Mouse (Mus musculus): ENCODE results near the gene Slc25a12. TPM values are rescaled to one million over a fixed set of nuclear protein-coding genes. Genes with fewer than 3 reads are reported as not detected.

Slc25a12 gene
- polyA plus RNA-seq, 1 experiment from 2014 or later, result 28.3 TPM

- H3K27me3 ChIP-seq (replicated peaks; ENCODE audit: control insufficient read depth, insufficient read depth, low read length), result no peaks in the 10 kb centered on the region
- ATAC-seq, result no peak
- H3K4me3 ChIP-seq (ENCODE audit: low read length), result no peak overlapping the region
- H3K4me2 ChIP-seq (ENCODE audit: low read depth, low read length), result no peak overlapping the region
- WGBS, result 78% methylated on average over 1 of the region's 1 CpGs
- H3K27ac ChIP-seq (ENCODE audit: low read length), result no peak overlapping the region
- no peaks in the 10 kb centered on the region for H3K4me1 ChIP-seq (ENCODE audit: control insufficient read depth, insufficient read depth, low read length)
- H3K36me3 ChIP-seq (ENCODE audit: control insufficient read depth, insufficient read depth, low read length), result no peaks in the 10 kb centered on the region
- no peaks in the 10 kb centered on the region for H3K9me3 ChIP-seq (ENCODE audit: control insufficient read depth, low read length)
- H3K9ac ChIP-seq (ENCODE audit: low read depth, low read length), result no peak overlapping the region
Measured at GRCm38 (mm10) chr2:71297501-71297900, 70.0 kb downstream of the Slc25a12 start.

GRCm38 (mm10) chr2:71295844-71296243, 71.7 kb downstream of the Slc25a12 start:
- Histone ChIP-seq H3K4me3 (ENCODE audit: low read length) (no peak overlapping the region), H3K9me3 (ENCODE audit: control insufficient read depth, low read length) (no peaks in the 10 kb centered on the region), H3K27ac (ENCODE audit: low read length) (no peak overlapping the region), H3K4me2 (ENCODE audit: low read depth, low read length) (no peak overlapping the region), H3K27me3 (replicated peaks; ENCODE audit: control insufficient read depth, insufficient read depth, low read length) (no peaks in the 10 kb centered on the region), H3K36me3 (ENCODE audit: control insufficient read depth, insufficient read depth, low read length) (no peaks in the 10 kb centered on the region), H3K4me1 (ENCODE audit: control insufficient read depth, insufficient read depth, low read length) (no peaks in the 10 kb centered on the region), H3K9ac (ENCODE audit: low read depth, low read length) (no peak overlapping the region)
- ATAC-seq, result no peak
- WGBS, result 84% methylated on average over 12 of the region's 12 CpGs

GRCm38 (mm10) chr2:71294489-71294888, 73.1 kb downstream of the Slc25a12 start:
- Histone ChIP-seq H3K36me3 (ENCODE audit: control insufficient read depth, insufficient read depth, low read length) (no peaks in the 10 kb centered on the region), H3K27me3 (replicated peaks; ENCODE audit: control insufficient read depth, insufficient read depth, low read length) (no peaks in the 10 kb centered on the region), H3K4me1 (ENCODE audit: control insufficient read depth, insufficient read depth, low read length) (no peaks in the 10 kb centered on the region), H3K9ac (ENCODE audit: low read depth, low read length) (no peak overlapping the region), H3K9me3 (ENCODE audit: control insufficient read depth, low read length) (no peaks in the 10 kb centered on the region), H3K4me3 (ENCODE audit: low read length) (no peak overlapping the region), H3K27ac (ENCODE audit: low read length) (no peak overlapping the region), H3K4me2 (ENCODE audit: low read depth, low read length) (no peak overlapping the region)
- no peak for ATAC-seq
- WGBS, result 22% methylated on average over 7 of the region's 7 CpGs

- WGBS, result 69% methylated on average over 3 of the region's 3 CpGs
Measured at GRCm38 (mm10) chr2:71293983-71294382, 73.6 kb downstream of the Slc25a12 start.

GRCm38 (mm10) chr2:71291566-71291965, 76.0 kb downstream of the Slc25a12 start:
- no peaks in the 10 kb centered on the region for H3K27me3 ChIP-seq (replicated peaks; ENCODE audit: control insufficient read depth, insufficient read depth, low read length)
- no peak overlapping the region for H3K9ac ChIP-seq (ENCODE audit: low read depth, low read length)
- H3K9me3 ChIP-seq (ENCODE audit: control insufficient read depth, low read length), result no peaks in the 10 kb centered on the region
- WGBS, result 50% methylated on average over 5 of the region's 5 CpGs
- H3K4me3 ChIP-seq (ENCODE audit: low read length), result no peak overlapping the region
- ATAC-seq, result no peak
- no peak overlapping the region for H3K27ac ChIP-seq (ENCODE audit: low read length)
- no peaks in the 10 kb centered on the region for H3K36me3 ChIP-seq (ENCODE audit: control insufficient read depth, insufficient read depth, low read length)
- no peaks in the 10 kb centered on the region for H3K4me1 ChIP-seq (ENCODE audit: control insufficient read depth, insufficient read depth, low read length)
- no peak overlapping the region for H3K4me2 ChIP-seq (ENCODE audit: low read depth, low read length)

More at GRCm38 (mm10) chr2:71293983-71294382, 73.6 kb downstream of the Slc25a12 start:
- Histone ChIP-seq H3K4me1 (ENCODE audit: control insufficient read depth, insufficient read depth, low read length) (no peaks in the 10 kb centered on the region), H3K9ac (ENCODE audit: low read depth, low read length) (no peak overlapping the region), H3K4me2 (ENCODE audit: low read depth, low read length) (no peak overlapping the region), H3K27ac (ENCODE audit: low read length) (no peak overlapping the region), H3K4me3 (ENCODE audit: low read length) (no peak overlapping the region), H3K36me3 (ENCODE audit: control insufficient read depth, insufficient read depth, low read length) (no peaks in the 10 kb centered on the region), H3K27me3 (replicated peaks; ENCODE audit: control insufficient read depth, insufficient read depth, low read length) (no peaks in the 10 kb centered on the region), H3K9me3 (ENCODE audit: control insufficient read depth, low read length) (no peaks in the 10 kb centered on the region)
- ATAC-seq, result no peak

- no peaks in the 10 kb centered on the region for H3K36me3 ChIP-seq (ENCODE audit: control insufficient read depth, insufficient read depth, low read length)
- H3K4me3 ChIP-seq (ENCODE audit: low read length), result no peak overlapping the region
- H3K9ac ChIP-seq (ENCODE audit: low read depth, low read length), result peak overlapping the region; percentile 19; the same call in 1 of the 2 replicates
- no peaks in the 10 kb centered on the region for H3K9me3 ChIP-seq (ENCODE audit: control insufficient read depth, low read length)
- ATAC-seq, result no peak
- no peaks in the 10 kb centered on the region for H3K4me1 ChIP-seq (ENCODE audit: control insufficient read depth, insufficient read depth, low read length)
- H3K4me2 ChIP-seq (ENCODE audit: low read depth, low read length), result no peak overlapping the region
- H3K27me3 ChIP-seq (replicated peaks; ENCODE audit: control insufficient read depth, insufficient read depth, low read length), result no peaks in the 10 kb centered on the region
- no peak overlapping the region for H3K27ac ChIP-seq (ENCODE audit: low read length)
- WGBS, result 58% methylated on average over 6 of the region's 6 CpGs
Measured at GRCm38 (mm10) chr2:71290107-71290775, 77.3 kb downstream of the Slc25a12 start.

GRCm38 (mm10) chr2:71281981-71282380, 85.6 kb downstream of the Slc25a12 start:
- Histone ChIP-seq H3K4me2 (ENCODE audit: low read depth, low read length) (no peak overlapping the region), H3K27ac (ENCODE audit: low read length) (no peak overlapping the region), H3K27me3 (replicated peaks; ENCODE audit: control insufficient read depth, insufficient read depth, low read length) (no peaks in the 10 kb centered on the region), H3K9ac (ENCODE audit: low read depth, low read length) (no peak overlapping the region), H3K9me3 (ENCODE audit: control insufficient read depth, low read length) (no peaks in the 10 kb centered on the region), H3K4me1 (ENCODE audit: control insufficient read depth, insufficient read depth, low read length) (no peaks in the 10 kb centered on the region), H3K36me3 (ENCODE audit: control insufficient read depth, insufficient read depth, low read length) (no peaks in the 10 kb centered on the region), H3K4me3 (ENCODE audit: low read length) (no peak overlapping the region)
- ATAC-seq, result no peak
- WGBS, result 81% methylated on average over 1 of the region's 1 CpGs

- WGBS, result 76% methylated on average over 23 of the region's 23 CpGs
- Histone ChIP-seq H3K27me3 (replicated peaks; ENCODE audit: control insufficient read depth, insufficient read depth, low read length) (no peaks in the 10 kb centered on the region), H3K36me3 (ENCODE audit: control insufficient read depth, insufficient read depth, low read length) (no peaks in the 10 kb centered on the region), H3K4me3 (ENCODE audit: low read length) (no peak overlapping the region), H3K9ac (ENCODE audit: low read depth, low read length) (no peak overlapping the region), H3K4me1 (ENCODE audit: control insufficient read depth, insufficient read depth, low read length) (no peaks in the 10 kb centered on the region), H3K27ac (ENCODE audit: low read length) (no peak overlapping the region), H3K9me3 (ENCODE audit: control insufficient read depth, low read length) (no peaks in the 10 kb centered on the region), H3K4me2 (ENCODE audit: low read depth, low read length) (no peak overlapping the region)
- no peak for ATAC-seq
Measured at GRCm38 (mm10) chr2:71278791-71279775, 88.5 kb downstream of the Slc25a12 start.

- Histone ChIP-seq H3K4me3 (ENCODE audit: low read length) (no peak overlapping the region), H3K27ac (ENCODE audit: low read length) (no peak overlapping the region), H3K27me3 (replicated peaks; ENCODE audit: control insufficient read depth, insufficient read depth, low read length) (no peaks in the 10 kb centered on the region), H3K4me1 (ENCODE audit: control insufficient read depth, insufficient read depth, low read length) (no peaks in the 10 kb centered on the region), H3K9ac (ENCODE audit: low read depth, low read length) (no peak overlapping the region), H3K9me3 (ENCODE audit: control insufficient read depth, low read length) (no peaks in the 10 kb centered on the region), H3K36me3 (ENCODE audit: control insufficient read depth, insufficient read depth, low read length) (no peaks in the 10 kb centered on the region), H3K4me2 (ENCODE audit: low read depth, low read length) (no peak overlapping the region)
- ATAC-seq, result no peak
- WGBS, result 85% methylated on average over 7 of the region's 7 CpGs
Measured at GRCm38 (mm10) chr2:71275734-71276133, 91.8 kb downstream of the Slc25a12 start.
